Mouse (Mus musculus): ENCODE data around the gene Pla2g6. TPM values are rescaled to one million over a fixed set of nuclear protein-coding genes. Genes with fewer than 3 reads are reported as not detected.

The Pla2g6 gene
- polyA plus RNA-seq, 1 experiment from 2014 or later = 35.5 TPM

- H3K4me2 ChIP-seq = no peak overlapping the region
- peaks cover 13% of the 10 kb centered on the region for H3K36me3 ChIP-seq
- no peak overlapping the region for H3K27ac ChIP-seq
- no peaks in the 10 kb centered on the region for H3K27me3 ChIP-seq
- H3K9me3 ChIP-seq = no peaks in the 10 kb centered on the region
- H3K9ac ChIP-seq = no peak overlapping the region
- no peak for ATAC-seq (ENCODE audit: low FRiP score)
- no peak overlapping the region for H3K4me3 ChIP-seq
- no peaks in the 10 kb centered on the region for H3K4me1 ChIP-seq (replicated peaks)
- 82% methylated on average over 5 of the region's 5 CpGs for WGBS
These were observed 45.8 kb downstream of the Pla2g6 start for GRCm38 (mm10) chr15:79282434-79282833.

GRCm38 (mm10) chr15:79281389-79281788 lies 46.8 kb downstream of the Pla2g6 start:
- 94% methylated on average over 1 of the region's 1 CpGs for WGBS

DNA sequence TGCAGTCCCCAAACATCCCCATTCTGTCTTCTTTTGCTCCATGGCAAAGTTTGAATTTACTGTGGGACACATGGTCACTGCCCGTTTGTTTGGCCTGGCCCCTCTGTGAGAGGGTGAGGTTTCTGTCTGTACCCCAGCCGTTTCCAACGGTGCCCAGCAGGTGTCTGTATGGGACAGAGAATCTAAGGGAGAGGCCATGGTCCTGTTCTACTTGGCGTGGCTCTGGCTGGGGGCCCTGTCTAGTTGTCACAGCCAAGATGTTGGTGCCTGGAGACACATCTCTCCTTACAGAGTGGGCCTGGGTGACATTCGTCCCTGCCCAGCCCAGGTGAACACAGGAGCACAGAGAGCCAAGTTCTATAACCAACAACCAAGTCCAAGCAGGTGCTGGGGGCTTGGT lies 47.3 kb downstream of the Pla2g6 start:
- 63% methylated on average over 5 of the region's 5 CpGs for WGBS
- H3K4me1 ChIP-seq (replicated peaks) = no peaks in the 10 kb centered on the region
- H3K9me3 ChIP-seq = 0 out of 2 replicates have a peak, but pooled peaks cover 3% of the 10 kb centered on the region
- no peak overlapping the region for H3K4me2 ChIP-seq
- H3K4me3 ChIP-seq = no peak overlapping the region
- no peak overlapping the region for H3K9ac ChIP-seq
- no peak for ATAC-seq (ENCODE audit: low FRiP score)
- no peaks in the 10 kb centered on the region for H3K27me3 ChIP-seq
- H3K27ac ChIP-seq = no peak overlapping the region
- H3K36me3 ChIP-seq = no peaks in the 10 kb centered on the region; the same call in 1 of the 2 replicates

More at GRCm38 (mm10) chr15:79281389-79281788, 46.8 kb downstream of the Pla2g6 start:
- H3K27me3 ChIP-seq = no peaks in the 10 kb centered on the region
- no peak overlapping the region for H3K9ac ChIP-seq
- H3K4me2 ChIP-seq = no peak overlapping the region
- H3K27ac ChIP-seq = no peak overlapping the region
- no peaks in the 10 kb centered on the region for H3K4me1 ChIP-seq (replicated peaks)
- H3K9me3 ChIP-seq = 0 out of 2 replicates have a peak, but pooled peaks cover 3% of the 10 kb centered on the region
- no peak overlapping the region for H3K4me3 ChIP-seq
- H3K36me3 ChIP-seq = peaks cover 4% of the 10 kb centered on the region
- no peak for ATAC-seq (ENCODE audit: low FRiP score)

- no peaks in the 10 kb centered on the region for H3K36me3 ChIP-seq
- no peak overlapping the region for H3K9ac ChIP-seq
- 24% methylated on average over 6 of the region's 6 CpGs for WGBS
- H3K4me3 ChIP-seq = no peak overlapping the region
- 0 out of 2 replicates have a peak, but pooled peaks cover 3% of the 10 kb centered on the region for H3K9me3 ChIP-seq
- H3K4me1 ChIP-seq (replicated peaks) = no peaks in the 10 kb centered on the region
- H3K27ac ChIP-seq = no peak overlapping the region
- no peak for ATAC-seq (ENCODE audit: low FRiP score)
- no peak overlapping the region for H3K4me2 ChIP-seq
- H3K27me3 ChIP-seq = no peaks in the 10 kb centered on the region
These were observed 48.0 kb downstream of the Pla2g6 start for GRCm38 (mm10) chr15:79280209-79280608.

- Histone ChIP-seq H3K36me3 (no peaks in the 10 kb centered on the region), H3K27ac (no peak overlapping the region), H3K27me3 (0 out of 2 replicates have a peak, but pooled peaks cover 3% of the 10 kb centered on the region), H3K4me1 (replicated peaks) (no peaks in the 10 kb centered on the region), H3K9ac (no peak overlapping the region), H3K4me2 (no peak overlapping the region), H3K9me3 (0 out of 2 replicates have a peak, but pooled peaks cover 3% of the 10 kb centered on the region), H3K4me3 (no peak overlapping the region)
- 65% methylated on average over 10 of the region's 10 CpGs for WGBS
- no peak for ATAC-seq (ENCODE audit: low FRiP score)
These were observed 50.5 kb downstream of the Pla2g6 start for GRCm38 (mm10) chr15:79277728-79278127.

DNA sequence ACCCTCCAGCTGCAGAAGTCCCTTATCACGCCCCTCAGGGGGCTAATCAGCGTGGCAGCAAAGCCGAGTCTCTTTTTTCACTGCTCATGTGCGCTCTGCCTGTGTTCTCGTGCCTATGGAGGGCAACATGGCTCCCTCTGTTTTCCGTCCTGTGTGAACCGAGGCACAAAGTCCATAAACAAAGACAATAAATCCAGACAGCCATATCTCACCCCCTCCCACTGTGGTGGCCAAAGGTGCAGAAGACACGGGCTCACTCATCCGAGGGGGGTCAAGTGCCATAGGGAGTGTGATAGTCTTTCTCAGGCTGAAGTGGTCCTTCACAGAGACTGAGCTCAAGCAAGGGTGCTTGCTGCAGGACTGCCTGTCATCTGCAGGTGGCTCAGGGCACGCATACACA lies 55.2 kb downstream of the Pla2g6 start:
- Histone ChIP-seq H3K4me3 (no peak overlapping the region), H3K27me3 (peaks cover 10% of the 10 kb centered on the region; the same call in 1 of the 2 replicates), H3K36me3 (no peaks in the 10 kb centered on the region), H3K4me2 (no peak overlapping the region), H3K9me3 (0 out of 2 replicates have a peak, but pooled peaks cover 3% of the 10 kb centered on the region), H3K9ac (no peak overlapping the region), H3K4me1 (replicated peaks) (peaks cover 12% of the 10 kb centered on the region), H3K27ac (no peak overlapping the region)
- ATAC-seq (ENCODE audit: low FRiP score) = no peak
- whole genome bisulfite sequencing = 52% methylated on average over 10 of the region's 10 CpGs

- WGBS = 13% methylated on average over 17 of the region's 17 CpGs
- no peak overlapping the region for H3K9ac ChIP-seq
- peaks cover 21% of the 10 kb centered on the region; the same call in 1 of the 2 replicates for H3K27me3 ChIP-seq
- peaks cover 12% of the 10 kb centered on the region for H3K4me1 ChIP-seq (replicated peaks)
- no peak overlapping the region for H3K27ac ChIP-seq
- peak overlapping the region; percentile 41 for H3K4me3 ChIP-seq
- peak; percentile 13; the same call in 1 of the 2 replicates for ATAC-seq (ENCODE audit: low FRiP score)
- H3K9me3 ChIP-seq = no peaks in the 10 kb centered on the region
- H3K4me2 ChIP-seq = peak overlapping the region; percentile 85
- no peaks in the 10 kb centered on the region for H3K36me3 ChIP-seq
These were observed 57.0 kb downstream of the Pla2g6 start for GRCm38 (mm10) chr15:79271124-79271746.

DNA sequence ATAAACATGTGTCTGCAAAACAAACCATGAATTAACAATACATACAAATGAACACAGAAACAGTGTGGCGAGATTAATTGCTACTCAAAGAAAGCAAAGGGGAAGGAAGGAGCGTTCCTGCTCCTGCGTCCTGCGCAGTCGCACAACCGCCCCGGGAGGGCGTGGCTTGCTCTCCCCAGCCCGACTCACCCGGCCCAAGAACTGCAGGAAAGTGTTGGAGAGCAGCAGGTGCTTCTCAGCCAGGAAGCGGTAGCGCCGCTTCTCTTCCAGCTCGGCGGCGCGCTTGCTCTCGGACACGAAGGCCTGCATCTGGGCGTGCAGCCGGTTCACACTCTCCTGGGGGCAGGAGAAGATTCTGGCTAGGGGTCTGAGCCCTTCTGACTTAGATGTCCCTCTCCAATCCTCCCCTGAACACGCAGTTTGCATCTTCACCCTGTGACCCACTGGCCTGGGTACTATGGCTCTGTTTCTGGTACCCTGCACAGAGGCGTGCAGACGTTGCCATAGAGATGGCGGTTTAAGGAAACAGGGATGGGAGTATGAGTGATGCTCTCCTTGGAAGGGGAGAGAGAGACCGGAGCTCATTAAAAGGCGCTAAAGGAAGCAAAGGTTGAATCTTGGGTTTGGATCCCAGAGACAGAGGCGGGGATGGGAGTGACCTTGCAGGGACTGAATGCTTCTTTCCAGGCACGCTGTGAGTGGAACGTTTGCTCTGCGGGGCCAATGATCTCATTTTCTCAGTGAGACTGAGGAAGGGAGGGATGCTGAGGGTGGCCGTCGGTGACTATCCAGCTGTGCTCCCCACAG lies 57.7 kb downstream of the Pla2g6 start:
- Histone ChIP-seq H3K27ac (no peak overlapping the region; the same call in 1 of the 2 replicates), H3K27me3 (peaks cover 28% of the 10 kb centered on the region), H3K36me3 (no peaks in the 10 kb centered on the region), H3K9me3 (no peaks in the 10 kb centered on the region), H3K4me1 (replicated peaks) (peaks cover 12% of the 10 kb centered on the region), H3K9ac (peak overlapping the region; percentile 67), H3K4me3 (peak overlapping the region; percentile 41), H3K4me2 (peak overlapping the region; percentile 85)
- peak; percentile 73 for ATAC-seq (ENCODE audit: low FRiP score)
- 2% methylated on average over 33 of the region's 33 CpGs for WGBS

- Histone ChIP-seq H3K9me3 (no peaks in the 10 kb centered on the region), H3K27ac (no peak overlapping the region), H3K4me1 (replicated peaks) (peaks cover 12% of the 10 kb centered on the region), H3K36me3 (no peaks in the 10 kb centered on the region), H3K9ac (no peak overlapping the region), H3K4me3 (no peak overlapping the region), H3K27me3 (peaks cover 40% of the 10 kb centered on the region), H3K4me2 (no peak overlapping the region)
- no peak for ATAC-seq (ENCODE audit: low FRiP score)
- WGBS = 36% methylated on average over 1 of the region's 1 CpGs
These were observed 59.7 kb downstream of the Pla2g6 start for GRCm38 (mm10) chr15:79268521-79268920.

DNA sequence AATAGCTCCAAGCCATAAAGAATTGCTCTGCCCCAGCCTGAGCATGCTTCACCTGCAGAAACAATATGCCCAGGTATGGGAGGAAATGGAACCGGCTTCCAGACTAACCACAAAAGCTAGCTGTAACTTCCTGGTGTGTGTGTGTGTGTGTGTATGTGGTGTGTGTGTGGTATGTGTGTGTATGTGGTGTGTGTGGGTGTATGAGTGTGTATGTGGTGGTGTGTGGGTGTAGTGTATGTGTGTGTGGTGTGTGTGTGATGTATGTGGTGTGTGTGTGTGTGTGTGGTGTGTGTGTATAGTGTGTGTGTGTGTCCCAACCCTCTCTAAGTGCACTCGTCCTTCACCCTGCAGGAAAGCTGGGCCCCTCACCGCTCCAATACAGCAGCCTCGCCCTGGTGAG lies 62.8 kb downstream of the Pla2g6 start:
- no peak overlapping the region for H3K27ac ChIP-seq
- WGBS = 62% methylated on average over 4 of the region's 4 CpGs
- H3K36me3 ChIP-seq = no peaks in the 10 kb centered on the region

DNA sequence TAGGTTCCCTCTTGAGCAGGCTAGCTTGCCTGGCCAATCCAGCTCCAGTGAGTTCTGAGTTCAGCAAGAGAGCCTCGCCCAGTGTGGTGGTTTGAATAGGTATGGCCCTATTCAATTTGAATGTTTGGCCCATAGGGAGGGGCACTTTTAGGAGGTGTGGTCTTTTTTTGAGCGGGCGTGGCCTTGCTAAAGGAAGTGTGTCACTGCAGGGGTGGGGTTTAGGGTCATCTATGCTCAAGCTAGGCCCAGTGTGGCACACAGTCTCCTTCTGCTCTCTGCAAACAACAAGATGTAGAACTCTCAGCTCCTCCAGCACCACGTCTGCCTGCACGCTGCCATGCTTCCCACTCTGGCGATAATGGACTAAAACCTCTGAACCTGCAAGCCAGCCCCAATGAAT lies 64.5 kb downstream of the Pla2g6 start:
- Histone ChIP-seq H3K27ac (no peak overlapping the region), H3K4me1 (replicated peaks) (peaks cover 20% of the 10 kb centered on the region), H3K4me2 (no peak overlapping the region), H3K9me3 (no peaks in the 10 kb centered on the region), H3K9ac (no peak overlapping the region), H3K36me3 (no peaks in the 10 kb centered on the region), H3K4me3 (no peak overlapping the region), H3K27me3 (peaks cover 80% of the 10 kb centered on the region)
- ATAC-seq (ENCODE audit: low FRiP score) = no peak
- WGBS = 94% methylated on average over 6 of the region's 6 CpGs

More for the DNA sequence above, 62.8 kb downstream of the Pla2g6 start:
- Histone ChIP-seq H3K4me1 (replicated peaks) (peaks cover 23% of the 10 kb centered on the region), H3K27me3 (peaks cover 65% of the 10 kb centered on the region), H3K4me3 (no peak overlapping the region), H3K4me2 (no peak overlapping the region), H3K9me3 (no peaks in the 10 kb centered on the region), H3K9ac (no peak overlapping the region)
- ATAC-seq (ENCODE audit: low FRiP score) = no peak

DNA sequence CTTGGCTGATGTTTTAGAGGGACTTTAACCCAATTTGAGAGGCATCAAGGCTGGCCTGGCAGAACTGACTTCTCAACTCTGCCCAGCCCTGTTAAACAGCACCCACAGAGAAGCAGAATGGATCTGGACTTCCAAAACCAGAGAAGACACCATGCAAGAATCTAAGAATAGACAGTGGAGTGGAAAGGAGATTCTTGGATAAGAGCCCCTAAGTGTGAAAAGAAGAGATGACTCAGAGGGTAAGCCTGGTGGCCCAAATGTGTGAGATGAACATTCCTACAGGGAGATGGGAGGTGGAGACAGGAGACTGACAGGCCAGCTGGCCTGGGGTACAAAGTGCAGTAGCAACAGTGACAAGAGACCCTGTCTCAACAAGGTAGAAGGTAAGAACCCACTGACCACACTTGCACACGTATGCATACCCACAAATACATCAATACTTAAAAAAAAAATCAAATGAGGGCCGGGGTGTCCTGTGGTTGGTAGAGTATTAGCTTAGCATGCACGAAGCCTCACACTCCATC lies 65.3 kb downstream of the Pla2g6 start:
- Histone ChIP-seq H3K4me1 (replicated peaks) (peaks cover 20% of the 10 kb centered on the region), H3K36me3 (no peaks in the 10 kb centered on the region), H3K27me3 (peaks cover 83% of the 10 kb centered on the region), H3K9ac (no peak overlapping the region), H3K4me3 (0 out of 2 replicates have a peak overlapping the region, but pooled peaks have one; percentile 58), H3K9me3 (no peaks in the 10 kb centered on the region), H3K4me2 (no peak overlapping the region), H3K27ac (no peak overlapping the region)
- 89% methylated on average over 3 of the region's 3 CpGs for WGBS
- ATAC-seq (ENCODE audit: low FRiP score) = no peak

Data from hindbrain, embryonic 13.5 days (tissue).